Mouse (Mus musculus) stomach, embryonic 15.5 days (tissue): Measurements from ENCODE around the gene Lpcat3. TPM values are rescaled to one million over a fixed set of nuclear protein-coding genes. Genes with fewer than 3 reads are reported as not detected.
A peak's percentile ranks its signal among the peaks of the same experiment; 100 is the strongest.

Source experiments
- ATAC-seq: fragments of 200-750 bp; cut with Nextera tagmentation; 2 replicates; pipeline ENCODE4 v1.8.0; 2017; ENCODE audit warnings: low read depth, moderate number of reproducible peaks, moderate TSS enrichment; ENCODE audit not compliant: insufficient read depth, low FRiP score
- H3K27ac ChIP-seq: fragments of 300-500 bp; sonication (generic); 2 replicates; pipeline ENCODE4 v1.5.1; 2015; ENCODE audit warnings: mild to moderate bottlenecking, inconsistent platforms
- H3K27me3 ChIP-seq: fragments of 300-500 bp; sonication (generic); replicated peaks from 2 replicates; pipeline ENCODE4 v1.6.1; 2015; ENCODE audit warnings: inconsistent platforms
- H3K36me3 ChIP-seq: fragments of 300-500 bp; sonication (generic); 2 replicates; pipeline ENCODE4 v1.6.1; 2015; ENCODE audit warnings: inconsistent platforms
- H3K4me1 ChIP-seq: fragments of 300-500 bp; sonication (generic); 2 replicates; pipeline ENCODE4 v1.6.1; 2015; ENCODE audit warnings: inconsistent platforms
- H3K4me2 ChIP-seq: fragments of 300-500 bp; sonication (generic); 2 replicates; pipeline ENCODE4 v1.6.1; 2015; ENCODE audit warnings: mild to moderate bottlenecking, inconsistent platforms
- H3K4me3 ChIP-seq: fragments of 300-500 bp; sonication (generic); replicated peaks from 2 replicates; pipeline ENCODE4 v1.5.1; 2015; ENCODE audit warnings: inconsistent platforms
- H3K9ac ChIP-seq: fragments of 300-500 bp; sonication (generic); 2 replicates; pipeline ENCODE4 v1.6.1; 2015; ENCODE audit warnings: inconsistent platforms
- H3K9me3 ChIP-seq: fragments of 300-500 bp; sonication (generic); 2 replicates; pipeline ENCODE4 v1.6.1; 2016; ENCODE audit warnings: inconsistent platforms
- WGBS: fragments of 180-500 bp; shearing (Covaris S2); methylation state at CpG from one replicate; pipeline ENCODE4 v1.1.7; 2015; 5-methylcytosine and 5-hydroxymethylcytosine counted together
- polyA plus RNA-seq: library from polyadenylated mRNA; unstranded; fragments of >200 nt; fragmentation: Nextera tagmentation; extraction: Ambion mirVana; gene quantifications from 2 replicates; pipeline ENCODE4 v1.2.1, GENCODE M21; 2015

Gene Lpcat3
- polyA plus RNA-seq, 1 experiment from 2014 or later = 79.3 TPM

GRCm38 (mm10) chr6:124661995-124662394, 832 bp upstream of the Lpcat3 start:
- WGBS = 30% methylated on average over 6 of the region's 6 CpGs
- no peaks in the 10 kb centered on the region for H3K27me3 ChIP-seq
- no peaks in the 10 kb centered on the region for H3K9me3 ChIP-seq
- H3K4me3 ChIP-seq = peak overlapping the region; percentile 76
- ATAC-seq = no peak
- peak overlapping the region; percentile 76; the same call in 1 of the 2 replicates for H3K27ac ChIP-seq
- H3K36me3 ChIP-seq = no peaks in the 10 kb centered on the region; the same call in 1 of the 2 replicates
- H3K4me1 ChIP-seq = peaks cover 8% of the 10 kb centered on the region; the same call in 1 of the 2 replicates
- peak overlapping the region; percentile 73 for H3K4me2 ChIP-seq
- peak overlapping the region; percentile 25; the same call in 1 of the 2 replicates for H3K9ac ChIP-seq

DNA sequence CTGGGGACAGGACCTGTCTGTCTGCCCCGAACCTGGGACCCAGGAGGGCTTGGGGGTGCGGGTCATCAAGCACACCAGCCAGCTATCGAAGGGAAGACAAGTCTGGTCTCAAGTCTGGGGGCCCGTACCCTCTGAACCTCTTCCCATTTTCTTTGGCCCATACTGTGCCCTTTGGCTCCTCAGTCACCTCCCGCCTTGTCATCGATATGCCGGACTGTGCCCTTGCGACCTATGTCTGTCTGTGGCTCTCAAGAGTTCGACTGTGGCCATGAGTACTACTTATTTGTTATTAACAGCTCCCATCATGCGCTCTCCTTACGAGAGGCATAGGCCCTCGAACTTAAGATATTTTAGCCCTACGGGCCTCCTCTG, 583 bp downstream of the Lpcat3 start:
- WGBS = 12% methylated on average over 13 of the region's 13 CpGs
- no peak for ATAC-seq
- H3K27ac ChIP-seq = peak overlapping the region; percentile 76

GRCm38 (mm10) chr6:124664256-124664655, 1.4 kb downstream of the Lpcat3 start:
- no peaks in the 10 kb centered on the region for H3K9me3 ChIP-seq
- peaks cover 8% of the 10 kb centered on the region; the same call in 1 of the 2 replicates for H3K4me1 ChIP-seq
- H3K27me3 ChIP-seq = no peaks in the 10 kb centered on the region
- no peak overlapping the region for H3K27ac ChIP-seq
- peak overlapping the region; percentile 76; the same call in 1 of the 2 replicates for H3K4me3 ChIP-seq
- no peak for ATAC-seq
- no peaks in the 10 kb centered on the region; the same call in 1 of the 2 replicates for H3K36me3 ChIP-seq
- H3K9ac ChIP-seq = no peak overlapping the region
- peak overlapping the region; percentile 73 for H3K4me2 ChIP-seq
- 73% methylated on average over 7 of the region's 7 CpGs for WGBS

More for the DNA sequence above, 583 bp downstream of the Lpcat3 start:
- Histone ChIP-seq H3K4me1 (peaks cover 8% of the 10 kb centered on the region; the same call in 1 of the 2 replicates), H3K36me3 (no peaks in the 10 kb centered on the region; the same call in 1 of the 2 replicates), H3K4me3 (peak overlapping the region; percentile 76), H3K9me3 (no peaks in the 10 kb centered on the region), H3K27me3 (no peaks in the 10 kb centered on the region), H3K4me2 (peak overlapping the region; percentile 73), H3K9ac (peak overlapping the region; percentile 38; the same call in 1 of the 2 replicates)

GRCm38 (mm10) chr6:124665011-124665410, 2.2 kb downstream of the Lpcat3 start:
- Histone ChIP-seq H3K4me1 (peaks cover 8% of the 10 kb centered on the region; the same call in 1 of the 2 replicates), H3K9ac (no peak overlapping the region), H3K27ac (no peak overlapping the region), H3K4me2 (no peak overlapping the region), H3K9me3 (no peaks in the 10 kb centered on the region), H3K4me3 (no peak overlapping the region), H3K36me3 (no peaks in the 10 kb centered on the region; the same call in 1 of the 2 replicates), H3K27me3 (no peaks in the 10 kb centered on the region)
- no peak for ATAC-seq
- WGBS = 93% methylated on average over 10 of the region's 10 CpGs

- Histone ChIP-seq H3K27me3 (no peaks in the 10 kb centered on the region), H3K9me3 (no peaks in the 10 kb centered on the region), H3K4me1 (0 out of 2 replicates have a peak, but pooled peaks cover under 1% of the 10 kb centered on the region), H3K36me3 (peaks cover 3% of the 10 kb centered on the region; the same call in 1 of the 2 replicates), H3K4me3 (no peak overlapping the region), H3K9ac (no peak overlapping the region), H3K27ac (no peak overlapping the region), H3K4me2 (no peak overlapping the region)
- 85% methylated on average over 10 of the region's 11 CpGs for WGBS
- ATAC-seq = no peak
Measured at GRCm38 (mm10) chr6:124669234-124669859, 6.5 kb downstream of the Lpcat3 start.

DNA sequence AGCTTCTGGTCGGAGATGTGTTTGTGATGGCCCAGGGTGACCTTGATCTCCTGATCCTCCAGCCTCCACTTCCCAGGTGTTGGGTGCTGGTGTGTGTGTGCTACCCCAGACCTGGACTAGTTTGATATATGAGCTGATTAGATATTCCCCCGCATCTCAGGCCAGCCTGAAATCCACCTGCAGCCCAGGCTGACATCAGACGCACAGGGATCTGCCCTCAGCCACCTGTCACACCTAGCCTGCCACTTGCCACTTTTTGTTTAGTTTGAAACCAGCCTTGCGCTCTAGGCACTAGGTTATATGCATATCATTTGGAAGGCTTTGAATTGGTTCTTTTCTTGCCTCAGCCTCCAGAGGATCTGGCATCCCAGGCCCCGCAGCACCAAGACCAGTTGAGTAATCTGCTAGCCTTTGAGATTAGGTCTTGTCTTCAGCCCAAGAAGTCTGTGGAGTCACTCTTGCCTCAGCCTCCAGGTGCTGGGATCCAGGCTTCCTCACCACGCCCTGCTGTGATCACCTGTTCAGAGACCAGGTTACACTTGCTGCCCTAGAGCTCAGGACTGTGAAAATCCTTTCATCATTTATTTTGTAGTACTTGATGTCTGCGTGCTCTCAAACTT, 7.6 kb downstream of the Lpcat3 start:
- Histone ChIP-seq H3K4me2 (no peak overlapping the region), H3K4me1 (no peaks in the 10 kb centered on the region), H3K9me3 (no peaks in the 10 kb centered on the region), H3K27ac (no peak overlapping the region), H3K27me3 (no peaks in the 10 kb centered on the region), H3K36me3 (peaks cover 6% of the 10 kb centered on the region; the same call in 1 of the 2 replicates), H3K4me3 (no peak overlapping the region), H3K9ac (no peak overlapping the region)
- 84% methylated on average over 7 of the region's 7 CpGs for WGBS
- no peak for ATAC-seq

DNA sequence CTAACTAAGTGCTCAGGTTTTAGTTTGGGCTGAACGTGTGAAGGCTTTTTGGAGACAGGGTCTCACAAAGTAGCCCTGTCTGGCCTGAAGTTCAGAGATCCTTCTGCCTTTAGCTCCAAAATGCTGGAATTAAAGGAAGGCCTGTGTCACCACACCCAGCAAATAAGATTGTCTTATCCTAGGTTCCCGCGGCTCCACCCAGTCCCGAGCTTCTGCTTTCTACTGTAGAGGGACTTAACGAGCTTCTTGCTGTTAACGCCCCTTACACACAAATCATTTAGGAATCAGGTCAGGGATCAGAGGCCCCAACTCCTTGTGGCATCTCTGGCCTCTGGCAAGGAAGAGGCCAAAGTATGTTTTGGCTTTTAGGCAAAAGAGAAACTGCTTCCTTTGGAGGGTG, 9.3 kb downstream of the Lpcat3 start:
- Histone ChIP-seq H3K27me3 (no peaks in the 10 kb centered on the region), H3K4me1 (no peaks in the 10 kb centered on the region), H3K4me2 (no peak overlapping the region), H3K9ac (no peak overlapping the region), H3K9me3 (no peaks in the 10 kb centered on the region), H3K27ac (no peak overlapping the region), H3K4me3 (no peak overlapping the region), H3K36me3 (peaks cover 6% of the 10 kb centered on the region; the same call in 1 of the 2 replicates)
- no peak for ATAC-seq
- WGBS = 57% methylated on average over 6 of the region's 6 CpGs

DNA sequence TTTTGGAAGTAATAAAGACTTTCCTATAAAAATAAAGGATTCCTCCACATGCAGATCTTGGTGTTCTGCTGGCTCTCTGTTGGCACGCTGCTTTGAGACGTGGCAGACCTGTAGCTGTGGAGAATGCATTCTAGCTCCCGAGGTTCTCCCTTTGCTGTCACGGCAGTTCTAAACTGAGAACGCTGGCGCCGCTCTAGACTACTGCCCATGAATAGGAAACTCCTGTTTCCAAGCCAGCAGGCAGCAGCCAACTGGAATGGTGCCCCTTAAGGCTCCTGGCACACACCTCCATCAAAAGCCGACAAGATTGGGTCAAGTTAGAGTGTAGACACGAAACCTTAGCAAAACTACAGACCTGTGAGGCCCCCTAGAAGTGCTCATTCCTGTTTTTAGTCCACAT, 10.8 kb downstream of the Lpcat3 start:
- no peak overlapping the region for H3K27ac ChIP-seq
- ATAC-seq = no peak
- no peaks in the 10 kb centered on the region for H3K27me3 ChIP-seq
- H3K4me2 ChIP-seq = no peak overlapping the region
- H3K9me3 ChIP-seq = no peaks in the 10 kb centered on the region
- 92% methylated on average over 9 of the region's 9 CpGs for WGBS
- H3K4me1 ChIP-seq = no peaks in the 10 kb centered on the region
- H3K9ac ChIP-seq = no peak overlapping the region
- no peak overlapping the region for H3K4me3 ChIP-seq
- H3K36me3 ChIP-seq = peaks cover 6% of the 10 kb centered on the region; the same call in 1 of the 2 replicates

DNA sequence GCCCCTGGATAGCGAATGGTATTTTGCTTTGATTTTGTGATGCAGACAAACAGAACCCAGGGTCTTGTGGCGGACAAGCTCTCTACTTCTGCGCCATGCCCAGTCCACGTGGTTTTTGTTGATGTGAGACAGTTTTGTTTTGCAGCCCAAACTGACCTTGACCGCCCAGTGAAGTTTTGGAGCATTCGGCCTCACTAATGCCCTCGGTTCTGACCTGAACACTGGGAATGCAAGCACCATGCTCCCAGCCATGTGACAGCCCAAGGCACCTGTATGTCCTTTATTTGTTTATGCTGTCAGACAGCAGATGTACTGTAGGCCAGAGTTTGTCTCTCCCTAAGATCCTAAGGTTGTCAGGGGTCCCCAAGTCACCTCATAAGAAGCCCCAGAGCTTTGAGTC, 11.8 kb downstream of the Lpcat3 start:
- WGBS = 93% methylated on average over 7 of the region's 7 CpGs
- Histone ChIP-seq H3K4me2 (no peak overlapping the region), H3K4me1 (no peaks in the 10 kb centered on the region)

GRCm38 (mm10) chr6:124676171-124676570, 13.3 kb downstream of the Lpcat3 start:
- Histone ChIP-seq H3K4me3 (no peak overlapping the region), H3K27ac (no peak overlapping the region), H3K9ac (no peak overlapping the region), H3K4me1 (no peaks in the 10 kb centered on the region), H3K9me3 (no peaks in the 10 kb centered on the region), H3K4me2 (no peak overlapping the region), H3K36me3 (peaks cover 6% of the 10 kb centered on the region; the same call in 1 of the 2 replicates), H3K27me3 (no peaks in the 10 kb centered on the region)
- ATAC-seq = no peak
- whole genome bisulfite sequencing = 80% methylated on average over 6 of the region's 6 CpGs

More for the DNA sequence above, 11.8 kb downstream of the Lpcat3 start:
- H3K27me3 ChIP-seq = no peaks in the 10 kb centered on the region
- H3K9me3 ChIP-seq = no peaks in the 10 kb centered on the region
- no peak overlapping the region for H3K9ac ChIP-seq
- H3K27ac ChIP-seq = no peak overlapping the region
- peaks cover 6% of the 10 kb centered on the region; the same call in 1 of the 2 replicates for H3K36me3 ChIP-seq
- no peak for ATAC-seq
- H3K4me3 ChIP-seq = no peak overlapping the region

- Histone ChIP-seq H3K27ac (no peak overlapping the region), H3K27me3 (no peaks in the 10 kb centered on the region), H3K4me3 (no peak overlapping the region), H3K4me1 (peaks cover 11% of the 10 kb centered on the region; the same call in 1 of the 2 replicates), H3K9ac (no peak overlapping the region), H3K9me3 (no peaks in the 10 kb centered on the region), H3K4me2 (no peak overlapping the region), H3K36me3 (peaks cover 6% of the 10 kb centered on the region; the same call in 1 of the 2 replicates)
- no peak for ATAC-seq
- WGBS = 90% methylated on average over 7 of the region's 7 CpGs
Measured at GRCm38 (mm10) chr6:124678769-124679168, 15.9 kb downstream of the Lpcat3 start.

DNA sequence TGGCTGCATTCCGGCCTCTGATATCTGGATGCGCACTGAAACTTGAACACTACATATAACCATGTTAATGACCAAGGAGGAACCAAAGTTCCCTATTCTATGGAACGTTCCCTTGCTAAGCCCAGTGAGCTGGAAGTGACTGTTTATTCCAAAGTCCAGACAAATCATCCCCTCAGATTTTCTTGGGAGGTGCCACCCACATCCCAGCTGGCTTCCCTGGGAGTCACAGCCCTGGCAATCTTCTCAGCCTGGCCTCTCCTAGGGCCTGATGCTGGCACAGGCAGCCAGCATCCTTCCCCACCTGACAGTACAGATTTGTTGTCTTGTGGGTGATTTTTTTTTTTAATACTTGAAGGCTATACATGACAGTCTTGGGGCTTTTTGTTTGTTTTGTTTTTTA, 16.7 kb downstream of the Lpcat3 start:
- H3K9me3 ChIP-seq = no peaks in the 10 kb centered on the region
- peaks cover 2% of the 10 kb centered on the region; the same call in 1 of the 2 replicates for H3K36me3 ChIP-seq
- H3K4me3 ChIP-seq = no peak overlapping the region
- peaks cover 11% of the 10 kb centered on the region; the same call in 1 of the 2 replicates for H3K4me1 ChIP-seq
- no peak overlapping the region for H3K27ac ChIP-seq
- no peak for ATAC-seq
- no peak overlapping the region for H3K4me2 ChIP-seq
- WGBS = 85% methylated on average over 3 of the region's 3 CpGs
- no peak overlapping the region for H3K9ac ChIP-seq
- H3K27me3 ChIP-seq = no peaks in the 10 kb centered on the region
